Mouse (Mus musculus): ENCODE measurements around the gene Klk1b1.
"Not testable (repeated sequence)": the region's sequence is repeated elsewhere in the genome, so short reads cannot be mapped to it uniquely, and the experiment has no call there.

The Klk1b1 gene

DNA sequence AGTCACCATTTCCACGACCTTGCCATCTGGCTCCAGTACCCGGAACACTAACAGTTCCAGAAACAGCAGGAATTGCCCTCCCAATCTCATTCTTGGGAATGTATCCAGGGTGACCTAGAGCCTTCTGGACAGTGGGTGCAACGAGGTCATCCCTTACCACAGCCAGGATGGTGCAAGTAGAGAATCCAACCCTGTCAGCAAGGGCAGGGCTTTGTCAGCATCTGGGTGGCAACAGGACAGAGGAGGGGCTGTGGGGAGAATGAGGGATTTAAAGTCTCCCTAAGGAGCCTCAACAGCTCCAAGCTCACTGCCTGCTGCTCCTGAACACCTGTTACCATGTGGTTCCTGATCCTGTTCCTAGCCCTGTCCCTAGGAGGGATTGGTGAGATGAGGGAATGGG is at the start of gene Klk1b1:
Gene Klk1b1 (plus strand): TSS at position 301 of the 400 bp plus-strand sequence.
- DNase-seq: no peak

DNA sequence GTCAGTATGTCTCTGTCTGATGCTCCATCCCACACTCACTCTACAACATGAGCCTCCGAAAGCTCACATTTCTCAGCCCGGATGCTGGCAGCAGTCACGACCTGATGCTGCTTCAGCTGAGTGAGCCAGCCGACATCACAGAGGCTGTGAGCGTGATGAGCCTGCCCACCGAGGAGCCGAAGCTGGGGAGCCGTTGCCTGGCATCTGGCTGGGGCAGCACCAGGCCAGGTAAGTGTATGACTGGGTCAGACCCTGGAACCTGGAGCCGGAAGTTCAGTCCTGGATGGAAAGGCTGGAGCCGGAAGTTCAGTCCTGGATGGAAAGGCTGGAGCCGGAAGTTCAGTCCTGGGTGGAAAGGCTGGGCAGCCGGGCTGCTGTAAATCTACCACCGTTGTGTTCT is 48.1 kb upstream of the Klk1b1 start:
- no peak for DNase-seq

DNA sequence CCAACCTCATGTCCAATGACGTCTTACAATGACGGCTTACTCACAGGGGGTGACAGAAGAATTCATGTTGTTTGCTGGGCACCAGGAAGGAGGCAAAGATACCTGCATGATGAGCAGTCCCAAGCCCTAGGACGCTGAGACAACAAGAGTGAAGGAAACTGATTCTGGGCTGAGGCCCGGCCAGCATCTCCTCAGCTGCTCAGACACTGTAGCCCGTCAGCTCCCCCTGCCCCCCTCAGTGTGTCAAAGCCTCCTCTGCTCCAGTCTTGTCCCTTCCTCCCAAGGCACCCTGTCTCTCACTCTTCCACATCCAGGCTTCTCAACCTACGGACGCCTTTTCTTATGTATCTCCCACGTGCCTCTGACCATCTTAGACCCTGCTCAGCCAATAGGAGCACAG is 47.7 kb upstream of the Klk1b1 start:
- no peak for DNase-seq

DNA sequence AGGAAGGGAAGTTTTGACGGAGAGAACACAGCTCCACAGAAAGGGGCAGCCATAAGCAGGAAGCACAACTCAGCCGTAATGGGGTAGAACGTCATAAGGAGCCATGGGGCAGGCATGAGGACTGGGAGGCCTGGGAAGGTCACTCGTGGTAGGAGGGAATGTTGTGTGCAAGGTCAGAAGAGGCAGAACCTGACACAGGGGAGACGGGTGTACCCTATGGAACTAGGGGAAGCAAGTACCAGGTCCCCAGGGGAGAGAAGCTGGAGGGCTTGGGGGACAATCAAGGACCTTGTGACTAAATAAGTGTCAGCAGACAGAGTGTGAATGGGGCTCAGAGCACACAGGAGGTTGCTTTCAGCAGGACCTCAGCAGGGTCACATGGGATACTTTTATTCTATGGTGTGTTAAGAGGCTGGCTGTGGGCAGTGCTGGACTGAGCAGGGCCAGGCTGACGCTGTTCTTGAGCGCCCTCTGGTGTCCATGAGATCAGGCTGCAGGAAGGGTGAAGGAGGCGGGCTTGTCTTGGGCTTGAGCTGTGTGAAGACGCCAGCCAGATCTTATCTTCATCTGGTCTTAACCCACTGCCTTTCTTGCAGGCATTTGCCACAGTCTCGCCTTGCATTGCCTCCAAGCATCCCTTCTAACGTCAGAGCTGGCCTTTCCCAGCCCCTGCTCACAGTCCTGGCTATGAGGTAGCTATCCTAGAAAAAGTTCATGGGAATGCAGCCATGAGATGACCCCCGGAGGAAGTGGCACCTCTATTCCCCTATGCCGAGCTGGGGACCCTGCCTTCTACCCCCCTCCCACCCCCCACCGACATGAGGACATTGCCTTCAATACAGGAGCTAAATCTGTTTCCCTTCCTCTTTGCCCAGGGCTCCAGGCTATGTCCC is 46.7 kb upstream of the Klk1b1 start:
- DNase-seq: peak; percentile 78

DNA sequence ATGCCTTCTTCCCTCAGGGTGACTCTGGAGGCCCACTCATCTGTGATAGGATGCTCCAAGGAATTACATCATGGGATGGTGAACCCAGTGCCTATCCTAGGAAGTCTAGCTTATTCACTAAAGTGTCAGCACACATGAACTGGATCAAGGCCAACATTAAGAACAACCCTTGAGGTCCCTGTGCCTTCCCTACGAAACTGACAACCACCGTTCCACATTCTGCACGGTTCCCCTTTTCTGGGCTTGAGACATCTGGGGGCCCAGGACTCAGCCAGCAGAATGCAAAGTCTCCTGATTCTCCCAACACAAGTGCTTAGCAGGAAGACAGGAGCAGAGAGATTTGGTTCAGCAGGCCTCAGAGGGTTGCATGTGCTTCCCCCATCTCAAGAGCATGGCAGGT is 46.0 kb upstream of the Klk1b1 start:
- no peak for DNase-seq

DNA sequence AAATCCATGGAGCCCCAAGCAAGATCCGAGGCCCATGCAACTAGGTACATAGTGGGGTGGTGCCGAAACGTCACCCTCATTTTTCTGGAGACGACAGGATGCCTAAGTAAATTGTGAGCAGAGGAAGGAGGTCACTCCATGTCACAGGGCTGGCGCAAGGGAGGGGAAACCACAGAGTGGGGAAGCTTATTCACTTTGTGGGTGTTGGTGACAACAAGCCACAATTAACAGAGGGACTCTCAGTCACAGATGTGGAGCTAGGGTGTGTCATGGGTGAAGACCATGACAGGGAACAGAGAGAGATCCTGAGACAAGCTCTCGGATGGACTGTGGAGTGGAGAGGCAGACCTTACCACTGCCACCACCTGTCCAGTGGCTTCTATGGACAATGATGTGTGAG is 45.5 kb upstream of the Klk1b1 start:
- no peak for DNase-seq

DNA sequence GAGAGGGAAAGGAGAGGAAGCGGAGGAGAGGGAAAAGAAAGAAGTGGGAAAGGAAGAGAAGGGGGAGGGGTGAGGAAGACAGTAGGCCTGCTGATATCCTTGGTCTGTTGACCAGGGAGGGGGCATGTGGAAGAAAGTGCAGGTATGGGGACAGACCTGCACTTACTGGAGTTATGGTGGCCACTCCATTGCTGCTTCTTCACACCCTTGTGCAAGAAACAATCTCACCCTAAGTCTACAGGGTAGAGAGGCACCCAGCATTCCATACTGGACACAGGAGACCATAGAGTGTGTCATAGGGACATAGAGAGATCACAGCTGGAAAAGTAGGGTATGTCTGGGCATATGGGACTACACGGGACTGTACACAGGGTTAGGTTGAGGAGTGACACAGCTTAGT is 44.6 kb upstream of the Klk1b1 start:
- no peak for DNase-seq

DNA sequence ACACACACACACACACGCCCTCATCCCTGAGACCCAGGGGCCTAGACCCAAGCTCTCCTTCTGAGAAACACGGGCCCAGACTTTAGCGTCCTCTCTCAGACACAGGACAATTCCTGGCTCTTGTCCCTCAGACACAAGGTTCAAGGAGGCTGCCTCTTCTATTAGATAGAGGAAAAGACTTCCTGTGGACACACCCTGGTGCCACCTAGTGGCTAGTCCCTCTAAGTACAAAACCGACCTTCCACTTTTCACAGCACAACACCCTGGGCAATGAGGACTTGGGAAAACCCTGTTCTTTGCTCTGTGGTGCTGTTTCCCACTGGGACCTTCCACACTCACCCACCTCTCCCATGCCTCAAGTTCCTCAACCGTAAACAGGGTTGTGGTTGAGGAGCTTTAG is 40.6 kb upstream of the Klk1b1 start:
- peak; percentile 25 for DNase-seq

DNA sequence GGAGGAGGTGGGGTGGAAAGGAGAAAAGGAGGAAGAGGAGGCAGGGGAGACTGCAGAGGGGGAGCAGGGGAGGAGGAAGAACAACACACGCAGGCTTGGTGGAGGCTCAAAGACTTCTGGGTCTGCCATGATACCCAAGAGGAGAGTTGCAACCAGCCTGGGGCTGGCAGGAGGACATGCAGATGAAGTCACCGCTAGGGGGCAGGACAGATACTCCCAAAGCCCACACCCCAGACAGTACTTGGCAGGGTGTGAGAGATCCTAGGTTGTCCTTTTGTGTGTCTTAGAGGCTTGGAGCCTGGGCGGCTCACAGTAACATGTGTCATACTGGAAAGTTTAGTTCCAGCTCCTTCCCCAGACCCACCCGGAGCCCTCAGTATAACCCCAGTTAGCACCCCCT is 38.0 kb upstream of the Klk1b1 start:
- peak; percentile 39 for DNase-seq

DNA sequence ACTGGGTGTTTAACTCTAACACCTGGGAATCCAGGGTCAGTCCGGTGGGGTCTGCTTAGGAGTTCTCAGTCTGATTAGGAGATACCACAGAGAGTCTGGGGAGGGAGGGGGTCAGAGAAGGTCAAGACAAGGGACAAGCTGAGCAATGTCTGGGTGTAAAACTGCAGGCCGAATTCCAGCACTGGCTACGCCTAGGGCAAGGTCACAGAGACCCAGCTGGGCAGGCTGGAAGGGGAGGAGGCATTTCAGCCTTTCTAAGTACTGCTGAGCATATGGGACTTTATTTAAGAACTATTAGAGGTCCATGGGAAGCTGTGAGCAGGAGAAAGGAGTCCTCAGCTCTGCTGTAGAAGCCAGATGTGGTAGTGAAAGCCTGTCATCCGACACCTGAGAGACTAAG is 34.2 kb upstream of the Klk1b1 start:
- no peak for DNase-seq

DNA sequence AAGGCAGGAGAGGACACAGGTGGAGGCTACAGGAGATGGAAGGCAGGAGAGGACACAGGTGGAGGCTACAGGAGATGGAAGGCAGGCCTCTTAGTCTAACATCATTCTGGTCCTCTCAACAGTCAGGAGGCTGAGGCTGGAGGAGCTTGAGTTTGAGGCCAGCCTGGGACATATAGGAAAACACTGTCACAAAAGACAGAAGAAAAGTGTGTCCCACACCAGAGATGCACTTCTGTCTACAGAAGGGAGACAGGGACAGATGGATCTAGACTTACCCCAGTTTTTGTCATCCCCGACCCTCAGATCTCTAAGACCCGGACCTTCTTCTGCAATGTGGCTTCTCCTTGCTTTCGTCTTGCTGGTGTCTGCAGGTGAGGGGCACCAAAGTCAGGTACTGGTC is 33.1 kb upstream of the Klk1b1 start, which contains the start of gene Klk15:
Gene Klk15 (plus strand): TSS at position 301 of the 400 bp plus-strand sequence.
- DNase-seq: no peak

DNA sequence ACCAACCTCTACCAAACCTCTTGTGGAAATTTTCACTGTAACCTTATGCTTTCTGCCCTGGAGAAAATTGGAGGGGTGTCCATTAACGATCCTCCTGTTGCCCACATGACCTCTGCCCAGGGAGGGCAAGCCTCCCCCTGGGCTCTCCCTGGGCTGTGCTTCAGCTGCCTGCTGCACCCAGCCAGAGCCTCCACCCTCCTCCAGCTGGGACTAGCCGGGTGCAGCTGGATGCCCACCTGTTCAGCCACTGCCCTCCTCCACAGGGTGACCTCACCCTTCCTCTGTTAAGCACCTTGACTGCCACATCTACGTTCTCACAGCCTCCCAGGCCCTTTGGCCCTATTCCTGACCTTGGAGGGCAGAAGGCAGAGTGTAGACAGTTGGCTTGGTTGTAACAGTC is 31.8 kb upstream of the Klk1b1 start:
- no peak for DNase-seq

DNA sequence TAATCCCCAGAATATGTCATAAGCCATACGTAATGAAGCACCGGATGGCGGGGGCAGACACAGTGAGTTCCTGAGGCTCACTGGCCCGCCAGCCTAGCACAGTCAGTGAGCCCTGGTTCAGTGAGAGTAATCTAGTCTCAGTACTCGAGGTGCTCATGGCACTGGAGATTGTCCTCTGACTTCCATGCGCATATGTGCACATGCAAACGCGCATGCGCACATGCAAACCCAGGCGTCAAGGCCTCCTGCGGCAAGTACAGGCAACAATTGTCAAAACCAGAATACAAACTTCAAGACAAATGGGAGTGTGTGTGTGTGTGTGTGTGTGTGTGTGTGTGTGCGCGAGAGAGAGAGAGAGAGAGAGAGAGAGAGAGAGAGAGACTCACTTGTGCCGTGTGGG is 30.0 kb upstream of the Klk1b1 start:
- no peak for DNase-seq

DNA sequence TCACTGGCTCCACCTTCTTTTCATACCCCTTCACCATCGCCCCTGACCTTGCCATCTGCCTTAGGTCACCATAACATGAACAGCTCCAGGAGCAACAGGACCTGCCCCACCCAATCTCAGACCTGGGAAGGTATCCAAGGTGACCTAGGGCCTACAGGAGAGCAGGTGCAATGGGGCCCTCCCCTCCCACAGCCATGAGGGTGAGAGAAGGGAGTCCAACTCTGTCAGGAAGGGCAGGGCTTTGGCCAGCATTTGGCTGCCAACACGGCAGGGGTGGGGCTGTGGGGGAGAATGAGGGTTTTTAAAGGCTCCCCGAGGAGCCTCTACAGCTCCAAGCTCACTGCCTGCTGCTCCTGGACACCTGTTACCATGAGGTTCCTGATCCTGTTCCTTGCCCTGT is 24.3 kb upstream of the Klk1b1 start:
- DNase-seq: not testable (repeated sequence)

DNA sequence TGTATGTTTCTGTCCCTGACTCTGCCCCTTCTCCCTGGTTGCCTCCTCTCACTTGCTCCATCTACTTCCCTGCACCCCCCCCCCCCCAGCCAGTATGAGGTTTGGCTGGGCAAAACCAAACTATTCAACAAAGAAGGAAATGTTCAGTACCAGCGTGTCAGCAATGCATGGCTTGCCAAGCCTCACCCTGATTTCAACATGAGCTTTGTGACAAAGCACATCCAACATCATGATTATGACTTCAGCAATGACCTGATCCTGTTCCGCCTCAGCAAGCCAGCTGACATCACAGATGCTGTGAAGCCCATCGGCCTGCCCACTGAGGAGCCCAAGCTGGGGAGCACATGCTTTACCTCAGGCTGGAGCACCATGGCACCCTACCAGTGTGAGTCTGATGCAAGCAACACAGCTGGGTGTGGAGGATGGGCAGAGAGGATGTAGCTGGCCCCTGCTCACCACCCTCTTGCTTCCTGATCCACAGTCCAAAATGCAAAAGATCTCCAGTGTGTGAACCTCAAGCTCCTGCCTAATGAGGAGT is 21.8 kb upstream of the Klk1b1 start:
- DNase-seq: no peak

DNA sequence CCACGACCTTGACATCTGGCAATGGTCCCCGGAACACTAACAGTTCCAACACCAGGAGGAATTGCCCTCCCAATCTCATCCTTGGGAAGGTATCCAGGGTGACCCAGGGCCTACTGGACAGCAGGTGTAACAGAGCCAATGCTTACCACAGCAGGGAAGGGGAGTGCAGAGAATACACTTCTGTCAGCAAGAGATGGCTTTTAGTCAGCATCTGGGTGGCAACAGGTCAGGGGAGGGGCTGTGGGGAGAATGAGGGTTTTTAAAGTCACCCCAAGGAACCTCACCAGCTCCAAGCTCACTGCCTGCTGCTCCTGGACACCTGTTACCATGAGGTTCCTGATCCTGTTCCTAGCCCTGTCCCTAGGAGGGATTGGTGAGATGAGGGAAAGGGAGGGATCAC is 16.2 kb upstream of the Klk1b1 start, which contains the start of gene Klk1b8:
Gene Klk1b8 (plus strand): TSS at position 301 of the 400 bp plus-strand sequence.
- no peak for DNase-seq

DNA sequence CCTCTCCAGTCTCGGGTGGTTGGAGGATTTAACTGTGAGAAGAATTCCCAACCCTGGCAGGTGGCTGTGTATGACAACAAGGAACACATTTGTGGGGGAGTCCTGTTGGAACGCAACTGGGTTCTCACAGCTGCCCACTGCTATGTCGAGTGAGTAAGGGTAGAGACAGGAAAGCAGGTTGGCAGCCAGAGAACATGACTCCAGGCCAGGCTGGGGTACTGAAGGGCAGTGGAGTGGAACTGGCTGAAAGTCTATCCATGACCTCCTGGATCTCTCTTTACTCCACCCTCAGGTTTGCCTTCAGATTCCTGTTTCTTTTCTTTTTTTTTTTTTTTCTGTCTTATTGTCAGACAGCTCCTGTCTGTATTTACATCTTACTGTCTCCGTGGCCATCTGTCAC is 13.8 kb upstream of the Klk1b1 start:
- no peak for DNase-seq

DNA sequence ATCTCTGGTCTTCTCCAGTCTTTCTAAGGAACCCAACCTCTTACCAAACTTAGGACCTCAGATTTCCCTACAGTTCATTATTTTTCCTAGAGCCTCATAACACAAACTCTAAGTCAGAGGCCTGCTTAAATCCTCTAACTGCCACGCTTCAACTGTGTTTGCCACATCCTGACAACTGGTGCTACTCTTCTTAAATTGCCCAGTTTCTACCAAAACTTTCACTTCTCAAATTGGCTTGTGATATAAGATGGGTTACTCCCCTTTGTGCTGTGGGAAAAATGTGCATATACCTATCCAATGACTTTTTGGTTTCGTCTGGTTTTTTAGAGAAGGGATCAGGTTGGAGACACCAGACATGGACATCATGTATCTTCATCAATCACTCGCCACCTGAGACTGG is 507 bp downstream of the Klk1b1 start:
- no peak for DNase-seq

DNA sequence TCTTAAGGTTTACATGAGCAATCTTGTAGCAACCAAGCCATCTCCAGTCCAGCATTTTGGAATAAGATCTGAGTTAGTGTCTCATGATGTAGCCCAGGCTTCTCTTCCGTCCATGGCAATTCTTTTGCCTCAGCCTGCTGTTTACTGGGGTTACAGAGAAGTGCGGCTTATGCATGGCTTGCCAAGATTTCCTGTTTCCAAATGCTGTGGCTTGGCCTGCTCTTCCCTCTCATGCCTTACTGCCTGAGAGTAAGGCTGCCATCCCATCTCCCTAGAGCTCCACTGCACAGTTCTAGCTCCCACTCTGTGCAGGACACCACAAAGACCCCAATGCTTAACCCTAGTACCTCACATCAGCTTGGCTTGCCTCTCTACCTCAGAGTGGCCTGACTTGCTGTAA is 1.1 kb downstream of the Klk1b1 start:
- no peak for DNase-seq

DNA sequence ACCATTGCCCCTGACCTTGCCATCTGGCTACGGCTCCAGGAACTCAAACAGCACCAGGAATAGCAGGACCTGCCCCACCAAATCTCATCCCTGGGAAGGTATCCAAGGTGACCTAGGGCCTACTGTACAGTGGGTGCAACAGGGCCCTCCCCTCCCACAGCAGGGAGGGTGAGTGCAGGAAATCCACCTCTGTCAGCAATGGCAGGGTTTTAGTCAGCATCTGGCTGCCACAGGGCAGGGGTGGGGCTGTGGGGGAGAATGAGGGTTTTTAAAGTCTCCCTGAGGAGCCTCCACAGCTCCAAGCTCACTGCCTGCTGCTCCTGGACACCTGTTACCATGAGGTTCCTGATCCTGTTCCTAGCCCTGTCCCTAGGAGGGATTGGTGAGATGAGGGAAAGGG is 9.2 kb downstream of the Klk1b1 start, which contains the start of gene Klk1b9:
Gene Klk1b9 (plus strand): TSS at position 301 of the 400 bp plus-strand sequence.
- not testable (repeated sequence) for DNase-seq

DNA sequence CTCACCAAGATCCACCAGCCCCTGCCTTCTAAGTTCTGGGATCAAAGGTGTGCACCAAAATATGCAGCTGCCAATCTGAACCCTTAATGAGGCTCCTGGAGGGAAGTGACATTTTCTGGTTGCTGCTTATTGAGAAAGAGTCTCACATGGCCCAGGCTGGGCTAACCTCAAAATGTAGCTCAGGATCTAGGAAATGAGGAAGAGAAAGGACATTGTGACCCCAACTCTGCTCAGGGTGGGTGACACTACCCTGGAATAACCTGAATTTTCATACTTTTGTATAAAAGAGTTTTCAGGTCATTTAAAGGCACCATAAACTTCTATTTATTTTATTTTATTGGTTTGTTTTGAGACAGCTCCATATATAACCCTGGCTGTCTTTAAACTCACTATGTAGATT is 19.1 kb downstream of the Klk1b1 start:
- no peak for DNase-seq

DNA sequence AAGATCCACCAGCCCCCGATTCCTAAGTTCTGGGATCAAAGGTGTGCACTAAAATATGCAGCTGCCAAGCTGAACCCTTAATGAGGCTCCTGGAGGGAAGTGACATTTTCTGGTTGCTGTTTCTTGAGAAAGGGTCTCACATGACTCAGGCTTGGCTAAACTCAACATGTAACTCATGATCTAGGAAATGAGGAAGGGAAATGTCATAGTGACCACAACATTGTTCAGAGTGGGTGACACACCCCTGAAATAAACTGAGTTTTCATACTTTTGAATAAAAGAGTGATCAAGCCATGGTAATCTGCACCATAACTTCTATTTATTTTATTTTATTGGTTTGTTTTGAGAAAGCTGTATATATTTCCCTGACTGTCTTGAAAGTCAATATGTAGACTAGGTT is 28.3 kb downstream of the Klk1b1 start:
- DNase-seq: not testable (repeated sequence)

DNA sequence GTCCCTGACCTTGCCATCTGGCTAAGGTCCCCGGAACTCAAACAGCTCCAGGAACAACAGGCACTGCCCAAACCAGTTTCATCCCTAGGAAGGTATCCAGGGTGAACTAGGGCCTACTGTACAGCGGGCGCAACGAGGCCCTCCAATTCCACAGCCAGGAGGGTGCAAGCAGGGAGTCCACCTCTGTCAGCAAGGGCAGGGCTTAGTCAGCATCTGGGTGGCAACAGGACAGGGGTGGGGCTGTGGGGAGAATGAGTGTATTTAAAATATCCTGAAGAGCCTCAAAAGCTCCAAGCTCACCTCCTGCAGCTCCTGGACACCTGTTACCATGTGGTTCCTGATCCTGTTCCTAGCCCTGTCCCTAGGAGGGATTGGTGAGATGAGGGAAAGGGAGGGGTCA is 29.0 kb downstream of the Klk1b1 start, which contains the start of gene Klk1b11:
Gene Klk1b11 (plus strand): TSS at position 301 of the 400 bp plus-strand sequence.
- not testable (repeated sequence) for DNase-seq

DNA sequence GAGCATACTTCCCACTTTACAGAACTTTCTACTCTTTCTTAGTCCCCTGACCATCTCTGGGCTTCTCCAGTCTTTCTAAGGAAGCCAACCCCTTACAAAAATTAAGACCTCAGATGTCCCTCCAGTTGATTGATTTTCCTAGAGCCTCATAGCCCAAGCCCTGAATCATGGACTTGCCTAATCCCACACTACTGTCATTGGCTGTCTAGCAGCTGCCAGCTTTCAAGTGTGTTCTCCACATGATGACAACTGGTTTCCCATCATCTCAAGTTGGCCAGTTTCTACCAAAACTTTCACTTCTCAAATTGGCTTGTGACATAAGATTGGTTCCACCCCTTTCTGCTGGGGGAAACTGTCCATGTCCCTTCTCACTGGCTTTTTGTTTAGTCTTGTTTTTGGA is 38.3 kb downstream of the Klk1b1 start:
- DNase-seq: no peak

Measured in embryo, embryonic 11 days (tissue).